8 mouse cellular contexts compared by ENCODE assay signal in genomic region chr14:28507011-28507410, GRCm38 (mm10). TPM values are rescaled to one million over a fixed set of nuclear protein-coding genes. Genes with fewer than 3 reads are reported as not detected.
DNase-seq lines count a peak whose midpoint lies in the region; ATAC-seq lines count a peak whose summit lies in the region.

No protein-coding gene starts in this region.

- no peak for DNase-seq in heart, embryonic 10.5 days (ENCODE audit: low spot score)
- no peak for DNase-seq in heart, postnatal 4 days
- peak; percentile 20 for DNase-seq in R1 (ENCODE audit: low read depth, low spot score)
- no peak for DNase-seq in left cerebral cortex, adult 9 months (ENCODE audit: low spot score in 2 of 2)
- DNase-seq in cerebellum, adult 9-10 months = no peak
- no peak for DNase-seq in yolk sac, embryonic 10.5 days (ENCODE audit: low spot score)

- peak overlapping the region; percentile 90 for H3K4me2 ChIP-seq in heart, embryonic 16.5 days (ENCODE audit: low read depth, low read length)
- H3K4me2 ChIP-seq in liver, embryonic 16.5 days (ENCODE audit: low read depth, low read length) = peak overlapping the region; percentile 60

- peak overlapping the region; percentile 96 for H3K27ac ChIP-seq in heart, embryonic 10.5 days
- peak overlapping the region; percentile 64 for H3K27ac ChIP-seq in heart, embryonic 16.5 days (ENCODE audit: low read length)
- no peak overlapping the region for H3K27ac ChIP-seq in liver, embryonic 16.5 days (ENCODE audit: low read length)

- peaks cover 41% of the 10 kb centered on the region for H3K4me1 ChIP-seq in heart, embryonic 10.5 days
- peaks cover 13% of the 10 kb centered on the region for H3K4me1 ChIP-seq in heart, embryonic 16.5 days (ENCODE audit: control insufficient read depth, insufficient read depth, low read length)
- no peaks in the 10 kb centered on the region for H3K4me1 ChIP-seq in liver, embryonic 16.5 days (ENCODE audit: control insufficient read depth, low read depth, low read length)

- H3K9ac ChIP-seq in heart, embryonic 16.5 days (ENCODE audit: low read length) = peak overlapping the region; percentile 83
- H3K9ac ChIP-seq in liver, embryonic 16.5 days (ENCODE audit: low read depth, low read length) = no peak overlapping the region

- H3K9me3 ChIP-seq in heart, embryonic 10.5 days = no peaks in the 10 kb centered on the region
- H3K9me3 ChIP-seq in heart, embryonic 16.5 days (replicated peaks; ENCODE audit: control insufficient read depth, low read length) = no peaks in the 10 kb centered on the region
- H3K9me3 ChIP-seq in liver, embryonic 16.5 days (replicated peaks; ENCODE audit: control insufficient read depth, low read length) = no peaks in the 10 kb centered on the region

- no peak for ATAC-seq in heart, embryonic 16.5 days (replicated peaks; ENCODE audit: extremely low read depth, insufficient read depth, low FRiP score)
- no peak for ATAC-seq in liver, embryonic 16.5 days (ENCODE audit: low read depth)

- peak overlapping the region; percentile 87 for H3K4me3 ChIP-seq in heart, embryonic 10.5 days
- peak overlapping the region; percentile 79 for H3K4me3 ChIP-seq in heart, embryonic 16.5 days (ENCODE audit: low read length)
- peak overlapping the region; percentile 15; the same call in 1 of the 2 replicates for H3K4me3 ChIP-seq in liver, embryonic 16.5 days (ENCODE audit: low read depth, low read length)

- WGBS in heart, embryonic 10.5 days = under 1% methylated on average over 15 of the region's 15 CpGs
- under 1% methylated on average over 15 of the region's 15 CpGs for WGBS in heart, embryonic 16.5 days
- WGBS in liver, embryonic 16.5 days (ENCODE audit: insufficient replicate concordance) = 2% methylated on average over 15 of the region's 15 CpGs

- no peaks in the 10 kb centered on the region for H3K36me3 ChIP-seq in heart, embryonic 10.5 days
- H3K36me3 ChIP-seq in heart, embryonic 16.5 days (ENCODE audit: control insufficient read depth, insufficient read depth) = no peaks in the 10 kb centered on the region
- no peaks in the 10 kb centered on the region for H3K36me3 ChIP-seq in liver, embryonic 16.5 days (ENCODE audit: control insufficient read depth, insufficient read depth)

- H3K27me3 ChIP-seq in heart, embryonic 10.5 days (ENCODE audit: insufficient read depth, poor library complexity, severe bottlenecking) = peaks cover 10% of the 10 kb centered on the region; the same call in 1 of the 2 replicates
- peaks cover 21% of the 10 kb centered on the region for H3K27me3 ChIP-seq in heart, embryonic 16.5 days (ENCODE audit: control insufficient read depth, insufficient read depth, low read length)
- H3K27me3 ChIP-seq in liver, embryonic 16.5 days (ENCODE audit: control insufficient read depth, insufficient read depth, low read depth, low read length) = peaks cover 91% of the 10 kb centered on the region

RNA-seq across cellular contexts. Expression of gene Wnt5a, which starts 2.5 kb away (rescaled TPM):
- polyA plus RNA-seq in heart, embryonic 10.5 days (2016; fragmentation: Nextera tagmentation; extraction: Ambion mirVana) = 34.9 and 43.7 TPM in 2 replicates
- total RNA-seq in heart, postnatal 4 days (2021) = 10 to 100 TPM; 12.7 to 13.5 TPM
- 9.3 and 9.8 TPM in 2 replicates for polyA plus RNA-seq in heart, embryonic 16.5 days (2015; fragmentation: Nextera tagmentation; extraction: Ambion mirVana)
- polyA plus RNA-seq in liver, embryonic 16.5 days (2015; fragmentation: Nextera tagmentation; extraction: Ambion mirVana) = 0.15 and 0.19 TPM in 2 replicates

Comparison
In these comparisons a context has a peak if more than half of its experiments do, and no peak if none do; other contexts are left out.
1. H3K4me3 ChIP-seq: peak in every context shown above with its lines; median percentile 87 in heart, embryonic 10.5 days; 79 in heart, embryonic 16.5 days; 15 in liver, embryonic 16.5 days.